Mouse (Mus musculus) spleen, adult 12 weeks (tissue): Measurements from ENCODE around the gene Acp4.
"Not testable (repeated sequence)": the region's sequence is repeated elsewhere in the genome, so short reads cannot be mapped to it uniquely, and the experiment has no call there.

Source experiments
- DNase-seq: peaks from one replicate; pipeline ENCODE4 v3.0.0; 2022; ENCODE audit warnings: low spot score

Acp4 gene

DNA sequence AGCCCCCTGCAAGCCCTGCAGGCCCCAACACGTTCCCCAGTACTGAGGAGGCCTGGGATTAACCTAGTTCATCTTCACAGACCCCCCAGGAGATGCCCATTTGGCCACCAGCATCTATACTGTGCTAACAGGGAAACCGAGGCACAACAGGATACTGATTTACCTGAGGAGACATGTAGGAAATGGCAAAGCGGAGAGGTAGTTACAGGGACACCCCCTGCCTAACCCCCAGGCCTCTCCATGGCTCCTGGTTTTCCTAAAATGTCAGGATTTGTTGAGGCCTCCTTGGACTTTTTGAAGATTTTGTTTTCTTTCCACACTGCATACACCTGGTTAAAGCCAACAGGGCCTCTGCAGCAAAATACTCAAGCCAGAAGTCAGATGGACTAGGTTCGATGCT, at the start of gene Acp4:
Gene Acp4, minus strand, starts transcription at position 101 of the 400 bp plus-strand sequence.
- DNase-seq, result no peak

DNA sequence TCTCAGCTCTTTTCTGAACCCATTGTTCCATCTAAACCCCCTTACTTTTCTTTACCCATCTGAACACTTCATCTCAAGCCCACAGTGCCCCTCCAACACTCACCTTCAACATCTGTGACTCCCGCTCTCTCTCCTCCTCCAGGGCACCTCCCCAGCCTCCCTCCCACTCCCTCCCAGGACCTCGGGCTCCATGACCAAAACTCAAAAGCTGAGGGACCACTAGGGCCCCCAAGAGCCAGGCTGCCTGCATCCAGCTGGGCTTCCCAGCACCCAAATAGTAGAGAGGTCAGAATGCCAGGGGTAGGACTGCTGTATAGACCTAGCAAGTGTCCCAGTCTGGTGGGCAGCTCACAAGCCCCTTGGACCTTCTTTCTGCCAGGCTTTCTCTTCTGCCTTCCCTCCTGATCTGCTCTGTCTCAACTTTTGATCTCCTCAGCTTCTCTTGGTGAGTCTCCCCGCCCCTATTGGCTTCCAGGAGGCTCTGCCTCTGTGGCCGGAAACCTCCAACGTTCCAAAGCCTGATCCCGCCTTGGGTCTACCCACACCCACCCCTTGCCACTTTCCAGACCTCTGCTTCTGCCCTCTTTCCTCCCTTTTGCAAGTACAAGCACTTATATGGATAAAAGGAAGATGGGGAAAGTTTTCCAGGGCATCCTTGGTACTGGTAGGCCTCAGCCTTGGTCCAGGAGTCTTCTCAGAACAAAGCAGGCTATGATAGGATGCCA, 49.5 kb upstream of the Acp4 start, which contains the start of gene Clec11a:
Gene Clec11a, minus strand, starts transcription at position 387 of the 725 bp plus-strand sequence.
- no peak for DNase-seq

DNA sequence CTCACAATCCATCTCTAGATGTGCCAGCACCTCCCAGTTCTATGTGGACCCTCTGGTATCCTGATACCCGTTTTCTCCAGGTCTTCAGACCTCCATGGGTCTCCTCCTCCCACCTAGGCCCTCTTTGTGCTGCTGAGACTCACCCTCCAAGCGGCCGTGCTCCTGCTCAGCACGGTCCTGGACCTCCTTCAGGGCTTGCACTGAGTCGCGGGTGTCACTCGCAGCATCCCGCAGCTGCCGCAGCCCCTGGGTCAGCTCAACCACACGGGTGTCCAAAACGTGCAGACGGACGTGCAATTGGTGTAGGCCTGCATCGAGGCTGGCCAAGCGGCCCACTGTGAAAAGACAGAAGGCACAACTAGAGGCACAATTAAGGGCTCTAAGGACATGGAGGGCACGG, 48.5 kb upstream of the Acp4 start:
- no peak for DNase-seq

DNA sequence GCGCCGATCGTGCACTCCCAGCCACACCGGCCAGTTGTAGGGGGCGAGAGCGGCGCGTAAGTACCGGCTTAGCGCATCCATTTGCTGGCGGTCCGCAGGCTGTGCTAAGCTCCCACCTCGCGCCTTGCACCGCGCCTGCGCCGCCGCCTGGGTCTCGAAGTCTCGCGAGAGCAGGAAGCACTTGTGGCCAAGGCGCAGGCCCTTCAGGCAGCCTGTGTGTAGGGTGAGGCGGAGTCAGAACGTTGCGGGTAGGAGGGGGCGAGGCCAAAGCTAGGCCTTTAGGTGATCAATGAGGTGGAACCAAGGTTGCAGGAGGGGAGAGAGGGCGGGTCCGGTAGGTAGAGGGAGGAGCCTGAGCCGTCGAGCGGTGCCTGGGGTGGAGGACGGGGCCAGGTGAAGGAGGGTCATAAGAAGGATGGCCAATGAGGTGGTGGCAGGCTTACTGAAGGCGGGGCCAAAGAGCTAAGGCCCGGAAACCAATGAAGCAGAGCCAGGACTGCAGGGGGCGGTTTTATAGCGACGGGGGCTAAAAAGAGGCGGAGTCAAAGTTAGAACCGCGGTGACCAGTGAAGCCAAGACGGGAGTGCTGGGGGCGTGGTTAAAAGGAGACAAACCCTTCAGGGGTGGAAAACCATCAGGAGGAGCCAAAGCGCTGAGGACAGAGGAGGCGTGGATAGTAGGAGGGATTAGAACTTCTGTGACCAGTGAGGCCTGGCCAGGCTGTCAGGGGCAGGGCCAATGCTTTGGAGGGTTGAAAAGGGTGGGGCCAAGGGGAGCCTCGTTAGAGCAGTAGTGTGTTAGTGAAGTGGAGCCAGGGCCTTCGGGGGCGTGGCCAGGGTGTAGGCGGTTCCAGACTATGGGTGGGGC, 47.8 kb upstream of the Acp4 start:
- peak; percentile 80 for DNase-seq

DNA sequence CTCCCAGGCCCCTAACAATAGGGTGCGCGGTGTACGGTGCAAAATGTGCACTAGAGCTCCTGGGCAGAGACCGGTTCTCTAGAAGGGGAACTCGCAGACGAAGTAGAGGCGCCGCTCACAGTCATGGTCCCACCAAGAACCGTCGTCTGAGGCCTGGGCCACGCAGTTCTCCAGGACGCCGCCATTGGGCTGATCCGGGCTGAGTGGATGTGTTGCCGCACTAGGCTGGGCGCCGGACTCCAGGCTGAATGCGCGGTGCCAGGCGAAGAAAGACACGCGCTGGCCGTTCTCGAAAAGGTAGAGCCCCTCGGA, 47.2 kb upstream of the Acp4 start:
- no peak for DNase-seq

DNA sequence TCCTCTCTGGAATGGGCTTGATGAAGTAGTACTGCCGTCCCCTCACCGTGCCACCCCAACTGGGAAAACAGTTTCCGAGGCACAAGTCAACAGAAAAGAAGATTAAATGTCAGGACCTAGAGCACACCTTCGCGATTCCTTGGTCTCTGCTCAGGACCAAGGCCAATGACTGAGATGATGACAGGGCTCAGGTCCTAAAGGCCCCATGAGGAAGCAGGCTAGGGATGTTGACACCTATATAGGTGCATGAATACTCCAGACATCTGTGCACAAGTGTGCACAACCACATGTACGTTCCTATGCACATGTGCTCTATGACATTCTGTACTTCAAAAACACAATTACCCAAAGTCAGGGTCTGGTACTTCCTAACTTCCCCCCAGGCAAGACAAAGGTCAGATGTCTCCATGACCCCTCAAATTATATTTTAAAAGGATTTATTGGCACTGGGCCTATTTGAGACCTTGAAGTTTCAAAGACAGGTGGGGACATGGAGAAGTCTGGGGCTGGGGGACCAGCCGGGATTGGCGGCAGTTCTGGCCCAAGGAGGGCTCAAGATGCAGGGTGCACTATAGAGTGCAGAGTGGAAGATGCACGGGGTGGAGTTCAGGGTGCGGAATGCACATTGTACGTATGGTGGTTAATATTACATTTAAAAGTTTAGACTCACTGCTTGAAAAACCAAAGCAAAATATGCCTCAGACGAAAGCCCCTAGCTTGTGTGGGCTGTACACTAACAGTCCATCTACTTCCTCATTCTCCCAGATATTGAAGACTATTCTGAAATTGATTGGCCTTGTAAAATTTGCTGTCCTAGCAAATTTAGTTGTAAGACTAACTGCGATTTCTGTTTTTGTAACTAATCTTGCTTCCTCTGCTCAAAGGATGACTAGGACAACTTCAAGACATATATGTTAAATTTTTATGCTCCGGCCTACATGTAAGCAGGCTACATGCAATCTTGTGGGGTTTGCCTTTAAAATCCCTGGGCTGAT, 46.5 kb upstream of the Acp4 start:
- no peak for DNase-seq

DNA sequence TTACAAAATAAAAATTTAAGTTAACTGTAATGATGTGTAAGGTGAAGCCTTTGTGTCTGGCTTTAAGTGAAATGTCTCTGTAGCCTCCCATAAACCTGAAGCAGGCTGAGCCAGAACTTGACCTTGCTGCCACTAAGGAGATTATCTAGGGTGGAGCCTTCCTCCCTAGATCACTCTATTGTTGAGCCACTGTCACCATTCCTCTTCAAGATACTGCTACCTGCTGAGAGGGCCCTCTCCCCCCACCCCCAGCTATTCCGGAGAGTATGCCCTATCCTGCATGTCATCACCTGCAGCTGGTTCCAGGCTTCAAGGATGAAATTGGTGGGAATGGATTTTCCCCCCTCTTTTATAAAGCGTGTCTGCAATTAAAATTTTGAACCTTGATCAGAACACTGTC, 40.3 kb upstream of the Acp4 start:
- not testable (repeated sequence) for DNase-seq

DNA sequence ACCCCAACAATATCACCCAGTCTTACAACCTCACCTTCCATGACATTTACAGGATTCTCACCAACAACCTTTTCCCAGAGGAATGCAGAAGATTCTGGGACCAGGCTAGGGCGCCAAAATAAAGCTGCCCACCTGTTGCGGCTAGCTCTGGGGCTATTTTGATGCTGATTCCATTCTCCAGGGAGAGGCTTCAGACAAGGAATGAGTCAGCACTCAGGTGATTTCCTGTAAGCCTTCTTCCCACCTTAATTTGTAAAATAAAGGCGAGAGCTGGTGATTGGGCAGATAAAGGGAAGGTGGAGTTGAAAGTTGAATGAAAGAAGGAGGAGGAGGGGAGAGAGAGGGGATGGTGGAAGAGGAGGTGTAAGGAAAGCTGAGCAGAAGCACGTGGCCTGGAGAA, 34.2 kb upstream of the Acp4 start:
- DNase-seq, result no peak

DNA sequence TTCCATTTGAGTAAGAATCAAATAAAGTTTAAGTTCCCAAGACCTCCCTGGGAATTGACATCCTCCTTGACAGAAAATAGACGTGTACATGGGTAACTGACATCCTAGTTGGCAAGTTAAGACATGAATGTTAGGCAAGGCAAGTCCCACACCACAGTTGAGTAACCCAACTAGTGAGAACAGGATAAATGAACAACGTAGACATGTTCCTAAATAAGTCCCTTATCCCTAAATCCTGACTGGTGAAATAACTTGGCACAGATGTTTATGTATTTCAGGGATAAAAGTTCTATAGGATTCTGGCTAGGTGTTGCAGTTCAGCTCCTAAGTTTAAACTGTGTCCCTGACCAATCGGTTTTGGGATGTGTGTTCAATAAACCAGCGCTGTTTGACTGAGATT, 33.8 kb upstream of the Acp4 start:
- DNase-seq, result no peak

DNA sequence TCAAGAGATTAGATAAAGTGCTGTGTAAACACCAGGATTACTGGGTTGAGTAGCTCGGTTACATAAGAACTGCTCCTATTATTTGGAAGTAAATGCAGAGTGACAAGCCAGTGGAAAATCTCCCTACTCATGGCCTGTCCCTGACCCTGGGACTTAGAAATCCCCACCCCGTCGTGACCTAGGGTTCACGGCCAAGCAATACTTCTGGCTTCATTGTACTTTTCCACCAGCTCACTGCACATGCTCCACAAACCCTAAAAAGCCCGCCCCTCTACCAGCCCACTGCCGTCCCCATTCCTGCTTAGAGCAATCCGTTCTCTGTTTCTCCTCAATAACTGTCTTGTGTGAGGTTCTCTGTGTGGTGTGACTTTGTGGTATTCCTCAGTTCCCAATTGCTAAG, 30.6 kb upstream of the Acp4 start:
- no peak for DNase-seq

DNA sequence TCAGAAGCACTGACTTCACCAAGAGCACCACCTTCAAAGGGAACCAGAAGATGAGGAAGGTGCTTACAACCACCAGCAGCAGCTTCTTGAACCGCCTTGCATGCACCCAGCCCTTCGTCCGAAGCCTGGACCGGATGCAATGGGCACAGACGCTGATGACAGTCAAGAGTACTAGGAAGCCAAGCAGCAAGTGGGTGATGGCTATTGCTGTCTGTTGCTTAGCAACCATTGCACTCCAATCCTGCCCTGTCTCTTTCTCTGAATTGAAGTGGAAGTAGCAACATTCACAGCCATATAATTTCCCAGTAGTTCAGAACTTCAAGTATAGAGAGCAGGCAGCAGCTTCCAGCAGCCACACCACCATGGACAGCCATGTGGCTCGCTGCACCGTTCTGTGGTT, 24.4 kb upstream of the Acp4 start:
- no peak for DNase-seq

DNA sequence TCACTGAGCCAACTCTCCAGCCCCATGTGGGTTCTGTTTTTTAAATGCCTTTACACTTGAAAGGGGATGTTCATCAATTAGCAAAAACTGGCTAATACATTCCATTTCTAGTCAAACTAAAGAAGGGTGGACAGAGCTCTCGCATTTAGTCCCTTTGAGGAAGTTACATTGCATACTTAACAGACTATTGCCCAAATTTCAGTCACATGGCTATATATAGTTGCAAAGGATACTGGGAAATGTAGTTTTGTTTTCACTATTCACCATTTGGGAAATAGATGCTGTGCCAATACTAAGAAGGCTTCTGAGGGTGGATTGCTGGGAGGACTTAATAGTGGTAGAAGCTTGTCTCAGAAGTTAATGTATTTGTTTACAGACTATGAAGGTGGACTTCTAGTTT, 23.8 kb upstream of the Acp4 start:
- DNase-seq, result no peak

DNA sequence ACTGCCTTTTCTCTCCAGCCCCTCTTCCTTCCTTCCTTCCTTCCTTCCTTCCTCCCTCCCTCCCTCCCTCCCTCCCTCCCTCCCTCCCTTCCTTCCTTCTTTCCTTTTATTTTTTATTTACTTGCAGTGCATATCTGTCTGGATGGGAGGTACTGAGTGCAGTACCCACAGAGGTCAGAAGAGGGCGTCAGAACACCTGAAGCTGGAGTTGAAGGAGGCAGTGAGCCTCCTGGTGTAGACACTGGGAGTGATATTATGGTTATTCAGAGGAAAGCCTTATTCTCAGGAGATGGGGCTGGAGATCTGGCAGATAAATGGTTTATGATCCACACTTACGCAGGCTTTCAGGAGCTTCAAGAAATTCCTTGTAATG, 20.1 kb upstream of the Acp4 start:
- peak; percentile 19 for DNase-seq

DNA sequence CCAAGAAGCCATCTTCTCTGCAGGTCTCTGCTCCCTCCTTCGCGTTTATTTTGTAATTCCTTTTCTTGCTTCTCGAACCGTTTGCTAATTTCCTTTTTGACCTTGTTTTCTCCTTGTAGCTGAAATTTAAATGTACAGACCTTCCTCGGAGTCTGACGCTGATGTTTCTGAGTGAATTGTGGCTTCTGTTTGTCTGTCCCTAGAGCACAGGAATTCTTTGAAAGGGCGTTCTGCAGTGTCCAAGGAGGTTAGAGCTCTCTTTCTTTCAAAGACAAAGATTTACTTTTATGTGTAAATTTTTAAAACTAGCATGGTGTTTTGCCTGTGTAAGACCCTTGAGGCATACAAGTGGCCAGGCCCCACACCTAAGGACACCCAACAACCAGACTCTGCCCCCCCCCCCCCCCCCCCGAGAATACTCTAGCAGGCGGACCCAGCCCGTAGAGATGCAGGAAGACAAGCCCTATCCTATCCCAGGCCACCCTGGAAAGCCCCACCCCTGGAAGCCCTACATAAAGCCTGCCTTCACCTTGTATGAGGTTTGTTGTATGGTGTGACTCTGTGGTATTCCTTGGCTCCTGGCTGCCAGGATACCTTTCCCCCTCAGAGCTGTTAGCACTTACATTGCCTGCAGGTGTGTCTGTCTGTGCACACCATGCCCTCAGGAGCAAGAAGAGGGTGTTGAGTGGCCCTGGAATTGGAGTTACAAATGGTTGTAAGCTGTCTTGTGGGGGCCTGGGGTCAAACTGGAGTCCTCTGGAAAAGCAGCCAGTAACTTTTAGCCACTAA, 19.5 kb upstream of the Acp4 start:
- DNase-seq, result no peak

DNA sequence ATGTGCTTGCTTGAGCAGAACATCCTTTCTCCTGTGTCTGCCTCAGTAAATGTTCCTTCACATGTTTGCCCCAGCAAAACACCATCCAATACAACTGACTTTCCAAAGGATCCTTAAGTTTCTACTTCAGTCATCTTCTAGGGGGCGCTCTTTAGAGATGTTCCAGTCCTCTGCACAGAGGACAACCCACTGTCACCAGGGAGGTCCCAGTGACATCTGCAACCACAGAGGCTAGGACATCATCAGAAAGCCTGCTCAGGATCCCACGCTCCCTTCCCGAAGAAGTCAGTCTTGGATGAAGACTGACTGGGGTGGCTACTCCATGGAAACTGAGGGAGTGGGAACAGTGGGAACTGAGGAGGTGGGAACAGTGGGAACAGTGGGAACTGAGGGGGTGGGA, 18.4 kb upstream of the Acp4 start:
- DNase-seq, result no peak

DNA sequence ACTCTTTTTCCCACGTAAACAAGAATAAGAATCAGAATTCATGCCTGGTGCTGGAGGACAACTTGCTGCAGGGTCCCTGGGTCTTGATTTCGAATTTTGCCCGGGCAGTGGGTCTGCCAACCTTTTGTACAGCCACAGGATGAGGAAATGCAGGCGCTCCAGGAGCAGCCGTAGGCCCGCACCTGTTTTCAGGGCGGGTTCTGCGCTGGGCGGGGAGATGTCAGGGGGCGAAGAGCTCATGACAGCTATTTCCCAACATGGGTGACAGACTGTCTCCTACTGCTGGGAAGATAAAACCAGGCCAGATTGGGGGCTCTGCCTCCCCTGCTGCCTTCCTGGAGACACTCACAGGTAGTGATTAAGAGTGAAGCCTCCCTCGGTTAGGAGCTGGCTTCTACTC, 16.9 kb upstream of the Acp4 start:
- no peak for DNase-seq

DNA sequence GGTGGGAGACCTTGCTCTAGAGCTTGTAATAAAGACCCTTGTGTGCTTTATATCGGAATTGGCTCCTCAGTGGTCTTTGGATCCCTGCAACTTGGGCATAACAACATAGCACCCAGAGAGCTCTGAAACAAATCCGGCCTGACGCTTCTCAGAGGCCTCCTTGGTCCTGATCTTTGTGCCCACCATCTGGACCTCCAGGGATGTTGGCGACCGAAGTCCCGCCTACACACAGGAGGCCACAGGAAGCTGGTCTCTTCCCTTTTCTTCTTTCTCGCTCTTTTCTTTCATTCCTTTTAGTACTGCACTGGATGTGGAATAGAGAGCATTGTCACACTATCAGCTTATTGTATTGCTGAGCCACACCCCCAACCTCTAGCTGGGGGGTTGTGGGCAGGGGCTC, 16.3 kb upstream of the Acp4 start:
- DNase-seq, result no peak

DNA sequence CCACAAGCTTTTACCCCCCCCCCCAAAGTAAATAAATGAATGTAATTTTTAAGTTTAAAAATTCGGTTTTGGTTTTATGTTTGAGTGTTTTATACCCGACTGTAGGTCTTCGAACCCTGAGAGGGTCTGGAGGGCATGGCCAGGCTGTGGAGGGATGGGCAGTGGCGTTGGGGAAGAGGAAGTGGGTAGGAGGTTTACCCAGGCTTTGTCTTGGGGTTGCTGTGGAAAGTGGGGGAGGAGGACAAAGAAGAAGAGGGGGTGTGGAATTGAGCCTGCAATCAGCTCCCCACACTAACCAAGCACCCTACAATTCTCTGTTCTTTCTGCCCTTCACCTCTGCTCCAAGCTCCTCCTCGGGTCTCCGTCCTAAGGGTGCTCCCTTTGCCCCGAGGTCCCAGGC, 15.4 kb upstream of the Acp4 start:
- DNase-seq, result no peak

DNA sequence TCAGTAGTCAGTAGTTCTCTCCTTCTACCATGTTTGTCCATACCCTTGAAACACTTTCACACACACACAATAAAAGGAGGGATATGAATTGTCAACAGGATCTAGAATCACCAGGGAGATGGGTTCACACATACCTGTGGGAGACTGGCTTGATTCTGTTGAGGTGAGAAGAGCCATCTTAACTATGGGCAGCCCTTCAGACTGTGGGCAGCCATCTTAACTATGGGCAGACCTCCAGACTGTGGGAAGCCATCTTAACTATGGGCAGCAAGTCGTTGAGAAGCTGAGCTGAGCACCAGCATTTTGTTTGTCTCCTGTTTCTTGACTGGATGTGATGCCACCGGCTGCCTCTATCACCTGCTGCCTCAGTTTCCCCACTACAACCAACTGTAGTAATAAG, 14.1 kb upstream of the Acp4 start:
- no peak for DNase-seq

DNA sequence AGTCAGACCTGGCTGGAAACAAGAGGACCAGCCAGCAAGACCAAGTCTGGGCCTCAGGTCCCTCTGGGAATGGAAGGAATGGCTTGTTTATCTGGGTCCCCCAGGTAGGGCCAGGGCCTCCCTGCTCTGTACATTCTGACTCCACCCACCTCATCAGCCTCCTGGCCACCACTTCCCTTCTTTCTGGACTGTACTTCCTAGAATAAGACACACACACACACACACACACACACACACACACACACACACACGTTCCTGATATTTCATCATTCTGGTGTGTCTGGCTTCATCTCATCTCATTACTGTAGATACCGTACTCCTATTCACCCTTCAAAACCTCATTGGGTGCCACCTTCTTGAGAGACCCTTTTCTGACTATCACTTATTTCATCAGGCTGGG, 12.2 kb upstream of the Acp4 start:
- no peak for DNase-seq

DNA sequence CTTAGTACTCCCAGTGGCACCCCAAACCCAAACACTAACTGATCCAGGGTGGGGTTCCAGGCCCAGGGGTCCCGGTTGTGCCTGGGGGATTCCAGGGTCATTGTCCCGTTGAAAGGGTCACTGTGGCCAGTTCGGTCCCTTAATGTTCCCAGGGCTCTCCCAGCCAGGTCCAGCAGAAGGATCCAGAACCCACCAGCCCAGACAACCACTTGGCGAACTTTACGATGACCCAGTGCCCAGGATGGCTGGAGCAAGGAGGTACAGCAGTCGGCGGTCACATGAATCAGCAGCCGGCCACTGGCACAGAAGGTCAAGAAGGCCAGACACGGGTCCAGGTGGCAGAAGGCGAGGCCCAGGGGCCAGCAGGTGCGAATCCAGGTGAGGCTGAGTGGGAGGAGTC, 10.9 kb upstream of the Acp4 start:
- DNase-seq, result no peak
